Mouse (Mus musculus) gastrocnemius, postnatal 10 days (tissue): Measurements from ENCODE around the gene Kbtbd2. TPM values are rescaled to one million over a fixed set of nuclear protein-coding genes. Genes with fewer than 3 reads are reported as not detected.

Source experiments
- DNase-seq: peaks from one replicate; pipeline ENCODE4 v3.0.0; 2021; ENCODE audit warnings: mixed read lengths
- total RNA-seq, 2 experiments: library from RNA; stranded (reverse); gene quantifications; 2 replicates each; pipeline ENCODE4 v1.2.3; 2021

The Kbtbd2 gene
- total RNA-seq, 2 experiments from 2014 or later: 21.9 to 25.8 TPM

DNA sequence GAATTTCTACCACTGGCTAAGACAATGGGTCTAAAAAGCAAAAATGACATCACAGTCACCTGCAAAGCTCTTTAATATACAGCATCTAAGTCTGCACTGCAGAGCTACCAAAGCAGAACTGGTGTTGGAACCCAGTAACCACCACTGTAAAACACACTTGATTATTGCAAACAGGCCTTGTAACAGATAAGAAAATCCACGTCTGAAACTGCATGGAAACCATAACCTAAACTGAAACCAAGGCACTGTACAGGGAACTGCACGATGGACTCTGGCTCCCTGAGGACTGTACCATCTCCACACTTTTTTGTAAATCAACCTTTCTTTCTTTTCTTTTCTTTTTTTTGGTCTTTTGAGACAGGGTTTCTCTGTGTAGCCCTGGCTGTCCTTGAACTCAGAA, 9.9 kb downstream of the Kbtbd2 start:
- DNase-seq: no peak

DNA sequence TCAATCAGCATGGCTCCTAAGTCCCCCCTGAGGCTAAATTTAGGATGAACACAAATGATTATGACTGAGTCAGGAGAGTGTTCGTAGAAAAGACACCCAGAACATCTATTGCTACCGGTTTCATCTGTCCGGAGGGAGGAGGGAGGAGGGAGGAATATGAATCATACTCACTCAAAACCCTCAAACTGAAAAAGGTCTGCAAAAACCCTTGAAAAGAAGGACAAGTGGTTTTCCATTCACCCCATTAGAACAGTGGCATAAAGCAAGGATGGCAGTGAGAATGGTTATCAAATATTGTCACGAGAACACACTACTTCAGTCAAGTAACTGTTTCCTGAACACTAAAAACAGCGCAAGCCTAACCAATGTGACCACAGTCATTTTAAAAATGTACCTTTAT, 12.5 kb downstream of the Kbtbd2 start:
- no peak for DNase-seq

DNA sequence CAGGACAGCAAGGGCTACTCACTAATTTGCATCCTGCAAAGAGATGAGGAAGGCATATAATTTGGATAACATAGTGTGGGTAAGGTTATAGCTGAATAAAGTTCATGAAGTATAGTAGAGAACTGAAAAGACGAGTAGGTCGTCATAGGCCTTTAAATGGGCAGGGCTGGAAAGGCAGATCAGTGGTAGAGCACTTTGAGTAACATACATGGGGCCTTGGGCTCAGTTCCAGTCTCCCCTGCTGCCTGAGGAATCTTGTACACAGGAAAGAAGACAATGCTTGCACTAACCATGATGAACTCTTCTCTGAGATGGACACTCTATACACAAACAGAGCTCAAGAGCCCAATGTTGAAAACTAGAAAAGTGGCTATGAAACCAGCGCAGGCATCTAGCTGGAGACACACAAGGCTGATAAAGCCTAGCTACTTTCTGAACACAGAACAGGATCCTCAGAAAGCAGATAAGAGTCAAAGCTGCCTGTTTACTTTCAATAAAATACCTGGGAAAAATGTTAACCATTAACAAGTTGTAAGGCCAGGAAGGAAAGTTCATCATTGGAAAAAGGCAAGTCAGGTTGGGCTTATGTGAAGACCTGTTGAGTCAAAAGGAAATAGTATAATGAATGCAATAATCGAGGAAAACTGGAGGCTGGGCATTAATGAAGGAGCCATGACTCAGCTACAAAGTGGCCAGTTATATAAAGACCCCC, 13.9 kb downstream of the Kbtbd2 start:
- DNase-seq: no peak

DNA sequence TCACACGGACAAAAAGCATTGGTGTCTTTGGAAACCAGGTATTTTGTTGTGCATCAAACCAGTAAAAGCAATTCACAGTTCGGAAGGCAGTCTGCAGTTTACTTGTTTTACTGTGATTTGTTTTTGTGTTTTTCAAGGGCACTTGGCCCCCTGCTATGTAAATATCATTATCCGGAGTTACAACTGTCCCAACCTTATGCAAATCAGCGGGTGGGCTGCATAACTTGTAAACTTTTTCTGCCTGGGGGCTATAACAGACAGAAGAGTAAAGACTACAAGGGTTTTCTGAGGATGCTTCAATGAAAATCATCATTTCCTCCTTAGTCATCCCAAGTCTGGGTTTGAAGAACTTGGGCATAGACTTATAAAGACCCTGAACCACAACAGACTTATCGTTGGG, 18.0 kb downstream of the Kbtbd2 start:
- no peak for DNase-seq

DNA sequence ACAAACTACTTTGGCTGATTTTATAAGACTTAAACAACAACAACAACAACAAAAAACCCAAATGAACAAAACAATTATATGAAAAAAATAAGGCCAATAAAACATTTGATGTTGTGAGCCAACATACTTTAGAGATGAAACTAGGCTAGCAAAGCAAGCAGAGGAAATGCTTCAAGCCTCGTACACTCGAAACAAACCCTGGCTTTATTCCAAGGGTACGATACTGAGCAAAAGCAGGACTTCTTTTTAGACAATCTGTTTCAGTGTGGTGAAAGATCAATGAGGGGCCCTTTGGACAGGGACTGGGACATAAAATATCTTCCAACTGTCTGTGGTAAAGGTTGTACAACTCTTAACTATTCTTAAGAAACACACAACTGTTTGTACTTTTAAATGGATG, 21.8 kb downstream of the Kbtbd2 start:
- DNase-seq: no peak

DNA sequence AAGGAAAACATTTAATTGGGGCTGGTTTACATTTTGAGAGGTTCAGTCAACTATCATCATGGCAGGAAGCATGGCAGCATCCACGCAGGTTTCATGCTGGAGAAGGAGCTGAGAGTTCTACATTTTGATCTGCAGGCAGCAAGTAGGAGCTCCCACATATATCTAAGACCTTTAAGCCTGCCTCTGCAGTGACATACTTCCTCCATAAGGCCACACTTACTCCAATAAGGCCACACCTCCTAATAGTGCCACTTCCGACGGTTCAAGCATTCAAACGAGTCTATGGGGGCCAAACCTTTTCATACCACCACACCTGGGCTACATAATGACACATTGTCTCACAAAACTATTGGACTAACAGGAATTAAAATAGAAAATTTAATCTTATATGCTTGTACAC, 31.9 kb downstream of the Kbtbd2 start:
- DNase-seq: no peak

DNA sequence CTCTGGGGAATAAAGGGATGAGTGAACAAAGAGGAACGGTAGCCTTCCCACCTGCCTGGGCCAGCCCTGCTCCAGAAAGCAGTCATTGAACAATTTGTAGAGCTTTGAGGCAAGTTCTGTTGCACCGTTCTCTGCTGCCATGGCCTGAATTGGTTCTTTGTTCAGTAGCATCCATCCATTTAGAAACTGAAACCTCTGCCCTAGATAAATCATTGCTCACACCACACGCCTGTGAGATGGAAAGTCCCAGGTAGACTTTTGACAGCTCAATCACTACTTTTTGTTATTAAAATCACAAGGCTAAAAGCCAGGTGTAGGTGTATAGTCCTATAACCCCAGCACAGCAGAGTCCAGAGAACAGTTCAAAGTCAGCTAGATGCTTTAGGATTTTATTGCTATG, 32.3 kb downstream of the Kbtbd2 start:
- DNase-seq: no peak

DNA sequence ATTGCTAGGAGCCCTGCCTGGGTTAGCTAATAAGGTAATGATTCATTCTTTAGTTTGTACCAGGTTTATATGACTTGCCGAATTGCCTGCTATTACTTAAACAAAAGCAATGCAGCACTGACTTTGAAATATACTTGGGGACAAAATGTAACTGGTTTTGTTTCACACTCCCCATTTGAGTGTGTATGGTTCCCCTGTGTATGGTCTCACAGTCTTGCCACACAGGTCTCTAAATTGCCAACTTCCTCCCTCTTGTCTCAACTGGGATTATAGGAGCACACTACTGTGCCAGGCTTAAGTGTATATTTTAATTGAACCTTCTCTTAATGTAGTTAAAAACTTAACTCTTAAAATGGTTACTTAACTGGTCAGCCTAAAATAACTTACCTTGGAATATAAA, 38.3 kb downstream of the Kbtbd2 start:
- DNase-seq: no peak

DNA sequence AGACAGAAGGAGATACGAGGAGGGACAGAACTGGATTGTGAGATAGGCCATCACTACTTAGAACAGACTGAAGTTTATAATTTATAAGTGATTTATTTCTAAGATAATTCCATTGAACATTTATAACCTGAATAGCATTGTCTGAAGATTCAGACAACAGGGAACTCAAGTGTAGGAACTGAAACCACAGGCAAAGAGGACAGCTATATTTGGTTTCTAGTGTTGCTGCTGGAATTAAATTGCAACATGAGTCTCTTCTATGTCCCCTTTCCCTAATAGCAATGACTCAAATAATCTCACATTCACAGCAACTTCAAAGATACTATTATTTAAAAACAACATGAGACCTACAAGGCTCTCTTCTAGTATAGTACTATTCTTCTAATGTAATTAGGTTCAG, 41.5 kb downstream of the Kbtbd2 start:
- DNase-seq: no peak

DNA sequence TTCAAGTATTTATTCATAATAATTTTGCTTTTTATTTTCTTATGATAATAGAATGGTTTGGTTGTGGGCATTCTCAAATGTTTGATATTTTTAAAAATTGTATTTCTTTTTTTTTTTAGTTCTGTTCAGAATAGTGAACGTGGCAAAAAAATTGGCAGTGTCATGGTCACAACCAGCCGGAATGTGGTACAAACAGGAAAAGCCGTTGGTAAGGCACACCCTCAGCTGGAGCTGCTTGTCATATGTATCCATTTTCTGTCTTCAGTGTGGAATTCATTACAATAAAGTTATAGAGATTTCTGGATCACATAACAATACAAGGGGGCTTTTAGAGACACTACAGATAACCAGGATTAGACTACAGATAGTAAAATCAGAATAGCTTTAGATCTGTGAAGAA, 43.9 kb downstream of the Kbtbd2 start:
- no peak for DNase-seq

DNA sequence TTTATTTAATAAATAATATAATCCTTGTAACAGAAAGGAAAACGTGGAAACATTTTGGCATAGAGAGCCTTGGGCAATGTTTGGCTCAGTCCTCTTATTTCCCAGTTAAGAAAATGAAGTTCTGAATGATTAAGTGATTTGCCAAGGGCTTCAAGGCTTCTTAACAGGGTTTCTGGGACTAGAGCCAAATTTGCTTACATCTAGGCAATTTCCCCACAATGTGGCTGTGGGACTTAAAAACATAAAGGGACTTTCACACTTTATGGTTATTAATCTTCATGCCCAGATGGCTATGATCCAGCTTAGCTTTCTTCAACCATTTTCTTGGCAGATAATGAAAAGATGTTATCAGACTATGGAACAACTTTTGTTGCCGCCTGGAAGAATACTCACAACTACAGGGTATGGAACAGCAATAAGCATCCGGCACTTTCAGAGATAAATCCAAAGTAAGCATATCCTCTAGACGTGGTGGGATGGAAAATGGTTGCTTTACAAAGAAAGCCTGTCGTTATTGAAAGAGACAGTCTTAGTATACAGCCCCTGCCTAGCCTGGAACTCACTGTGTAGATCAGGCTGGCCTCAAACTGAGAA, 51.6 kb downstream of the Kbtbd2 start:
- no peak for DNase-seq

DNA sequence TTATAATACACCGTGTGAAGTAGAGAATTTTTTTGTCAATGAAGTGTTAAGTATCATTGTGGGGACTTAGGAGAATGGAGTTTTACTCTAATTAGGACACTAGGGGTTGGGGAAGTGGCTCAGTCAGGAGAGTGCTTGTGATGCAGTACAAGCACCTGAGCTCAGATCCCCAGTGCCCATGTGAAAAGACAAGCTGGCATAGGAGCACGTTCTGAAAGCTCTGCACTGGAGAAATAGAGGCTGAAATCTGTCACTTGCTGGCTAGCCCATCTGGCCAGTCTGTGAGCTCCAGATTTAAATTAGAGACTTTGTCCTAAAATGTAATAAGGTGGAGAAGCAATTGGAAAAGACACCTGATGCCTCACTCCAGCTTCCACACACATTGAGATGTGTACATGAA, 65.1 kb downstream of the Kbtbd2 start:
- DNase-seq: no peak

Other genes starting within 250 kb of the Kbtbd2 start
- 1 to 10 TPM; 2.0 to 3.5 TPM for gene Pde1c, start 228.7 kb downstream of the Kbtbd2 start, total RNA-seq
- 10 to 100 TPM; 29.1 to 33.2 TPM for gene Lsm5, start 93.1 kb downstream of the Kbtbd2 start, total RNA-seq
- gene Avl9, start 82.9 kb downstream of the Kbtbd2 start, total RNA-seq: 1 to 10 TPM; 6.9 to 7.4 TPM
- gene Fkbp9, start 34.2 kb upstream of the Kbtbd2 start, total RNA-seq: 100 to 1,000 TPM; 120 to 138 TPM
- 10 to 100 TPM; 50.8 to 60.3 TPM for gene Nt5c3, start 126.1 kb upstream of the Kbtbd2 start, total RNA-seq
- under 1 TPM; 0.20 to 0.23 TPM for gene Vmn1r4, start 126.2 kb upstream of the Kbtbd2 start, total RNA-seq
- gene Vmn1r5, start 172.5 kb upstream of the Kbtbd2 start, total RNA-seq: not detected
- gene Vmn1r6, start 199.4 kb upstream of the Kbtbd2 start, total RNA-seq: not detected
- gene Vmn1r7, start 227.5 kb upstream of the Kbtbd2 start, total RNA-seq: not detected
- not detected for gene Vmn1r8, start 234.5 kb upstream of the Kbtbd2 start, total RNA-seq